Mouse (Mus musculus) Muller cell, postnatal 12 days (primary cell): ENCODE results near the gene Unc13a.
"Not testable (repeated sequence)": the region's sequence is repeated elsewhere in the genome, so short reads cannot be mapped to it uniquely, and the experiment has no call there.

Source experiments
- DNase-seq: peaks from one replicate; pipeline ENCODE4 v3.0.0-alpha.2; 2015; ENCODE audit errors: inconsistent ontology term

The Unc13a gene

DNA sequence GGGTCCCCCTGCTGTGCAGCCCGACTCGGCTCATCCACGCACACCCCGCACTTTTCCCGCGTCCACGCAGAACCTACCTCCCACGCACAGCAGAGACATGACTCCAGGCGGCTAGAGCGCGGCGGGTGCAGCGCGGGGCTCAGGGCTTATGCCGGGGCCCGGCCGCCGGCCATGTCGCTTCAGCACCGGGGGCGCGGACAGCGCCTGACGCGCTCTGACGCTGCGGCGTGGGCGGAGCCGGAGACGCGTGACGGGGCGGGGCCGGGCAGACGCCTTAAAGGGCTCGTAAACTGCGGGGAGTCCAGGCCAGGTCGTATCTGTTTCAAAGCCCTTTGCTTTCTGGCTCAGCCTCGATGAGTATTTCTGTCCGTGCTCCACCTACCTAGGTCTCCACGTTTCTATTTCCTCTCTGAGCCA is at the start of gene Unc13a:
TSS of gene Unc13a (minus strand) at position 209 of the 417 bp plus-strand sequence.
- peak; percentile 88 for DNase-seq

GRCm38 (mm10) chr8:71719928-71720457 is 48.4 kb upstream of the Unc13a start:
- DNase-seq: no peak

DNA sequence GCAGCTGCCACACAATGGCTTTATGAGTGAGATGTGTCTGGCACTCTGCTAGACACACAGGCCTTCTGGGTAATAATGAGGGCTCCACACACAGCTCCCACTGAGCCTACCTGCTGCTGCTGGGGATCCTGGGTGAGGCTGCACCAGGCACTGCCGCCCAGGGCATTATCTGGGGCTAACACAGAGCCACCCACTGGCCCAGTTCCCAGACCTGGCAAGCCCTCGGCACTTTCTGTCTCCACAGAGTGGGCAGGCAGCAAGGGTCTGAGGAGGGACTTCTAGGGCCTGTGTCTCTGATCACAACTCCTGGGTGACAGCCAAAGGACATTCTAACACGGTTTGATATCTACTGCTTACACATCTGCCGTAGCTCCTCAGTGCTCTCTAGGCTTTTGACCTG is 47.7 kb upstream of the Unc13a start:
- DNase-seq: peak; percentile 53

- DNase-seq: no peak
Measured at GRCm38 (mm10) chr8:71718252-71718651, 46.7 kb upstream of the Unc13a start.

- DNase-seq: no peak
Measured at GRCm38 (mm10) chr8:71717096-71717495, 45.5 kb upstream of the Unc13a start.

GRCm38 (mm10) chr8:71716561-71717053 is 45.0 kb upstream of the Unc13a start:
- no peak for DNase-seq

DNA sequence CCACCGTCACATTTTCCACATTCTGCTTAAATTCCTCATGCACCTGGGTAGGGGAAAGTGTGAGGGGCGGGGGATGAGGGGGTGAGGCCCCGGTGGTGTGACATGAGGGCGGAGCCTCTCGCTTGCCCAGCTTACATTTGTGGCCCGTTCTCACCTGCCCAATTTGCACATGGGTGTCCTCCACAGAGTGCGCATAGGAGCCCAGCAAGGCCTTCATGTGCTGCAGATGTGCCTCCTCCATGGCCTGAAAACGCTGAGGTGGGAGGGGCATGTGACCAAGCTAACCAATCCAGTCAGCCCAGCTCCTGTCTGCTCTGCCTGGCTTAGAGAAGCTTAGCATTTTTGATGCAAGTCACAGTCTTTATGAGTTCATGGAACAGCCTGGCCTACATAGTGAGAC is 44.0 kb upstream of the Unc13a start:
- DNase-seq: no peak

GRCm38 (mm10) chr8:71711574-71711973 is 40.0 kb upstream of the Unc13a start:
- no peak for DNase-seq

GRCm38 (mm10) chr8:71709800-71710446 is 38.4 kb upstream of the Unc13a start:
- peak; percentile 48 for DNase-seq

GRCm38 (mm10) chr8:71709134-71709799 is 37.7 kb upstream of the Unc13a start:
- no peak for DNase-seq

- DNase-seq: no peak
Measured at GRCm38 (mm10) chr8:71707874-71708273, 36.3 kb upstream of the Unc13a start.

DNA sequence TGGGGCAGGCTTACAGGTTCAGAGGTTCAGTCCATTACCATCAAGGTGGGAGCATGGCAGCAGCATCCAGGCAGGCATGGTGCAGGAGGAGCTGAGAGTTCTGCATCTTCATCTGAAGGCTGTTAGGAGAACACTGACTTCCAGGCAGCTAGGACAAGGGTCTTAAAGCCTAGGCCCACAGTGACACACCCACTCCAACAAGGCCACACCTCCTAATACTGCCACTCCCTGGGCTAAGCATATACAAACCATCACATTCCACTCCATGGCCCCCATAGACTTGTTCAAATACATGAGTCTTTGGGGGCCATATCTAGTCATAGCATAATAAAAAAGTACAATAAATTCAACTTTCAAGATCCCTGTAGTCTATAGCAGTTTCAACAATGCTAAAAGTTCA is 31.8 kb upstream of the Unc13a start:
- DNase-seq: not testable (repeated sequence)

- no peak for DNase-seq
Measured at GRCm38 (mm10) chr8:71702923-71703322, 31.4 kb upstream of the Unc13a start.

DNA sequence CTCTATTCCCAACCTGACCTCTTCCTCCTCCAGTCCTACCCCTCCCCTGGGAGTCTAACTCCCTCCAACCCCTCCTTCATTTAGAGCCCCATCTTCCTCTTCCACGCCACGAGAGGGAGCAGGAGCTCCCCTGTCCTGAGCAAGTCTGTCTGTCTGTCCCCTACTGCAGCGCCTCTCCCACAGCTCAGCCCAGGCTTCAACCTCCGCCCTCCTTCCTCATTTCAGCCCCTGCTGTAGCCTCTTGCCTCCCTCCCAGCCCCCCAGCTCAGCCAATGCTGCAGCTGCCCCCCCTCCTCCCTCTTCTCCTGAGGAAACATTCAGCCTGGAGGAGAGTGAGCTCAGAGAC is 30.5 kb upstream of the Unc13a start:
- DNase-seq: no peak

DNA sequence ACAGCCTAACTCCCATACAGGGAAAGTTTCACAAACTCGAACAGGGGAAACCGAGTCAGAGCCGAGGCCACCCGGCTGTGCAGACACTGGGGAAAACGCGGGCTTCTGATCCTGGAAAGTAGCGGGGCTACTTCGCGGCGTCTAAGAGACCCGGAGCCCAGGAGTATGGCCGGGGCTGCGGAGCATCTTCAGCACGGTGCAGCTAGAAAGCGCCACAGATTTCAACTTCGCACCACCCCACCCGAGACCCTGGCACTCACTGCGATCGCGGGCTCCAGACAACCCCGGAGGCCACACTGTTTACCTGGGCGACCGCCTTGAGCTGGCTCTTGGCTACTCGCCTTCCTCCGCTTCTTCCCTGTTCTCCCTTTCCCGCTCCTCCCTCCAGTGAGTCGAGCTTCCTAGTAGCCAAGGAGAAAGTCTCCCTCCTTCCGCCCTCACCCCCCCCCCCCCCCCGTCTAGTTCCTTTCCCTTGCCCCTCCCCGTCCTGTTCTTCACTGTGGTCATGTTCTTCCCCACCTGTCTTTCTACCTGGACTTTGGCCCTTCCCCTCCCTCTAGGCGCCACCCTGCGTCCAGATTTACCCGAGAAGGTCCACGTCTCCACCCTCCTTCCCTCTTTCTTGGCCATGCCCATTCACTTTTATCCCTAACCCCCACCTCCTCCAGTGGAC is 30.0 kb upstream of the Unc13a start, which contains the start of gene B3gnt3:
TSS of gene B3gnt3 (minus strand) at position 376 of the 673 bp plus-strand sequence.
- no peak for DNase-seq

DNA sequence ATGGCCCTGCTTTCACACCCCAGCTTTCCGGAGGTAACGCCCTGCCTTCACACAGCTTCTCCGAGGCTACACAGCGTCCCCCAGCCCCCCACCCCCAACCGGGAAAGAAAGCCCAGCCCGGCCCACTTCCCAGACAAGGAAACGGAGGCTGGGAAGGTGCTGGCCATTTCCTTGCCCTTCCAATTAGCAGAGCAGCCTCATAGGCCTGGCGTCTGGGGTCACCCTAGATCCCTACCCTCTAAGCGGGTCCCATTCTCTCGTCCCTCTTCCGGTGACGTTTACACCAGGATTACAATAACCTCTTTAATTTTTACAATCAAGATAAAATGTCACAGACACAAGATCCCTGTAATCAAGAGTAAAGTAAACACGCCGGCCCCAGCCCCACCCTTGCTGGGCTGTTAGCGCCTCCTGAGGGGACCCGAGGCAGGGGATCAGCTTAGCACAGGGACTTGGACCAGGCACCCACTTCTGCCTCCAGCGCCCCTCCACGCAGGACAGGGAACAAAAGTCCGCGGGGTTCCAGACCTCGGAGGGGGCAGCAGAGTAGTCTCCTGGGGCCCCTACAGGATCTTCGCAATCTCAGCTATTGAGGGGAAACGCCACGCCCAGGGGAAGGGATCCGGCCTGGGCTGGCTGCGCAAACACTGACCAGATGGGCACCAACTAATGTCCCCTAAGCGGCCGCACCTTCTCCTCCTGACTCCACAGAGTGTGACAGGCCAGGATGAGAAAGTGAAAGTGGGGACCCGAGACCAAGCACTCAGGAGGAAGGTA is 29.1 kb upstream of the Unc13a start:
- no peak for DNase-seq

- not testable (repeated sequence) for DNase-seq
Measured at GRCm38 (mm10) chr8:71695456-71695855, 23.9 kb upstream of the Unc13a start.

GRCm38 (mm10) chr8:71693166-71694041 is 21.8 kb upstream of the Unc13a start:
- no peak for DNase-seq

DNA sequence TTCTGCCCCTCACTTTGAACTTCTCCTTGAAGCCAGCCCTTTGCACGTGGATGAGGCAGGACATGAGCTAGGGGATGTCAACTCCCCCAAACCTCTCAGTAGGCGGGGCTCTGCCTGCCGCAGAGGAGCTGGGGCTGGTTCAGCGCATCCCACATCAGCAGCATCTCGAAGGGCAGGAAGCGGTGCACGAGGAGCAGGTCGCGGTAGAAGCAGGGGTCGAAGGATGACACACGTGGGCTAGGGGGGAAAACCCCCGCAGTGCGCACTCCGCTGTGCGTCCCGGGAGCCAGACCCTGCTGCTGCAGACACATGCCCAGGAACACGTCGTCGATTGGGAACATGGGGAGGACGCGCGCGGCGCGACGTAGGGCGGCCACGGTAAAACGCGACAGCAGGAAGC is 21.0 kb upstream of the Unc13a start:
- no peak for DNase-seq

DNA sequence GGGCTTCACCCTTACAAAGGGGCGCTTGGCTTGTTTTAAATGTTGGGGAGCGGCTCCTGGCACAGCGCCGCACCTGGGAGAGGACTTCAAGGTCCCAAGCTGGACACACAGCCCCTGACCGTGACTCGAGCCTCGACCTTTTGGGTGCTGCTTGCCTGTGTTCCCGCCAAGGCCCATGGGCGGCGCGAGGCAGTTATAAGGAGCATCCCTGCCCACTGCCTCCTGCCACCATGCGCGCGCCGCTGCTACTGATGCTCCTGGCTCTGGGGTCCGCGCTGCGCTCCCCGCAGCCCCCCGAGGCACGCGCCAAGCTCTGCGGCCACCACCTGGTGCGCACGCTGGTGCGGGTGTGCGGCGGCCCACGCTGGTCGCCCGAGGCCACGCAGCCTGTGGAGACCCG is 17.5 kb upstream of the Unc13a start, which contains the start of gene Insl3:
TSS of gene Insl3 (plus strand) at position 187 of the 400 bp plus-strand sequence.
- no peak for DNase-seq

DNA sequence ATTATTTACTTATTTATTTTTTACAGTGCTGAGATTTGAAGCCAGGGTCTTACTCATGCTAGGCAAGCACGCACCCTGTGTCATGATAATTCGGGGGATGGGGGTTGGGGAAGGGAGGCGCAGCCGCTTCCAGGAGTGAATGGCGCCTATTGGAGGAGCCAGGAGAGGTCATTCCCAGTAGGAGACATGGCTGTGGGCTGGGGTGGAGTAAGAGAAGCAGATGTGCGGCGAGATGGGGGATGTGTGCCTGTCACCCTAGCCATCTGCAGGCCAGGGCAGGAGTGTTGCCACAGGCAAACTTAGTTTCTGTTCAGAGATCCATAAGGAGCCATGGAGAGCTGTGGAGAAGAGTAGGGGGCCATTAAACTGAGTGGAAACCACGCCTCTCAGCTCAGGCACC is 16.1 kb upstream of the Unc13a start:
- DNase-seq: no peak
